Mouse (Mus musculus): ENCODE data around the gene Abhd6. TPM values are rescaled to one million over a fixed set of nuclear protein-coding genes. Genes with fewer than 3 reads are reported as not detected.

Abhd6 gene
- total and polyA plus RNA-seq, 3 experiments = not detected

DNA sequence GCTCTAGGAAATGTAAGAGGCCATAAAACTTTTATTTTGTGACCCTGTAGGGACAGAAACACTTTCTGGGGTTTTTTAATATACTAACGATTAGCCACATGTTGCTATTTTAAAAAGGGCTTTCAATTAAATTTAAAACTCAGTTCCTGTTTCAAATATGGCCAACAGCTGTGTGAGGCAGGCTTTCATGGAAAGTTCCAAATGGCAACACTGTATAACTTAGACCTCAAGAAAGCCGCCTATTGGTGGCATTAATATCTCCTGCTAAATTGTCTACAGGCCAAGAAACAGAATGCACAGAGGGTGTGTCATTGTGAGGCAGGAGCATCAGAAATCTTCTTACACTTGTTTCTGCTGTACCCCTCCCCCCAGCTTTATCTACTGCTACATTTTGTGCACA is 4.8 kb downstream of the Abhd6 start:
- no peak overlapping the region for H3K9ac ChIP-seq (ENCODE audit: control insufficient read depth, low read depth, low read length, poor library complexity, severe bottlenecking)
- H3K79me2 ChIP-seq (ENCODE audit: control insufficient read depth, insufficient read depth, low read length, poor library complexity) = no peaks in the 10 kb centered on the region
- no peak for DNase-seq (ENCODE audit: low read depth, low spot score)
- H3K36me3 ChIP-seq (ENCODE audit: control insufficient read depth in 1 of 2, insufficient read depth in 2 of 2, low read length in 2 of 2) = no peaks in the 10 kb centered on the region
- no peaks in the 10 kb centered on the region for H3K9me3 ChIP-seq (replicated peaks; ENCODE audit: insufficient read depth, low read length)
- TF ChIP-seq UBTF (IDR thresholded peaks at IDR 0.05; ENCODE audit: borderline replicate concordance, insufficient read depth, low read depth, low read length) (no peak), NELFE (IDR thresholded peaks at IDR 0.05; ENCODE audit: low read depth, low read length) (no peak), USF1 (IDR thresholded peaks at IDR 0.05; ENCODE audit: low read depth, low read length) (no peak), TAL1 (IDR thresholded peaks at IDR 0.05; ENCODE audit: low read length) (no peak), MAX (IDR thresholded peaks at IDR 0.05; ENCODE audit: low read length) (no peak), RCOR1 (IDR thresholded peaks at IDR 0.05; ENCODE audit: low read depth, low read length) (no peak), MYB (IDR thresholded peaks at IDR 0.05; ENCODE audit: low read depth, low read length) (no peak), EP300 (IDR thresholded peaks at IDR 0.05; ENCODE audit: low read depth in 1 of 2, low read length in 2 of 2) (no peak), CTCF (IDR thresholded peaks at IDR 0.05 in 2 of 3, conservative IDR thresholded peaks at IDR 0.05 in 1 of 3; ENCODE audit: control insufficient read depth in 1 of 3, insufficient read depth in 1 of 3, low read depth in 2 of 3, low read length in 3 of 3, poor library complexity in 1 of 3, severe bottlenecking in 1 of 3) (no peak), BHLHE40 (IDR thresholded peaks at IDR 0.05; ENCODE audit: borderline replicate concordance, low read depth, low read length) (no peak), NRF1 (IDR thresholded peaks at IDR 0.05; ENCODE audit: insufficient read depth, low read depth, low read length, poor library complexity, severe bottlenecking) (no peak)
- H3K4me1 ChIP-seq (ENCODE audit: control insufficient read depth in 1 of 2, insufficient read depth in 2 of 2, low read length in 2 of 2) = no peaks in the 10 kb centered on the region
- H3K27me3 ChIP-seq (ENCODE audit: control insufficient read depth in 1 of 2, insufficient read depth in 2 of 2, low read length in 2 of 2) = 0 out of 4 replicates have a peak, but pooled peaks cover 0 to 2% of the 10 kb centered on the region in 2 experiments
- no peak overlapping the region for H3K27ac ChIP-seq (ENCODE audit: control insufficient read depth, low read depth, low read length)
- no peak overlapping the region for H3K4me3 ChIP-seq (ENCODE audit: control insufficient read depth in 1 of 2, insufficient read depth in 1 of 2, low read depth in 2 of 2, low read length in 2 of 2)

- Histone ChIP-seq H3K36me3 (ENCODE audit: control insufficient read depth in 1 of 2, insufficient read depth in 2 of 2, low read length in 2 of 2) (no peaks in the 10 kb centered on the region), H3K27ac (ENCODE audit: control insufficient read depth, low read depth, low read length) (no peak overlapping the region), H3K9ac (ENCODE audit: control insufficient read depth, low read depth, low read length, poor library complexity, severe bottlenecking) (no peak overlapping the region), H3K4me3 (ENCODE audit: control insufficient read depth in 1 of 2, insufficient read depth in 1 of 2, low read depth in 2 of 2, low read length in 2 of 2) (no peak overlapping the region), H3K9me3 (replicated peaks; ENCODE audit: insufficient read depth, low read length) (no peaks in the 10 kb centered on the region), H3K4me1 (ENCODE audit: control insufficient read depth in 1 of 2, insufficient read depth in 2 of 2, low read length in 2 of 2) (no peaks in the 10 kb centered on the region), H3K27me3 (ENCODE audit: control insufficient read depth in 1 of 2, insufficient read depth in 2 of 2, low read length in 2 of 2) (0 out of 4 replicates have a peak, but pooled peaks cover 0 to 4% of the 10 kb centered on the region in 2 experiments), H3K79me2 (ENCODE audit: control insufficient read depth, insufficient read depth, low read length, poor library complexity) (no peaks in the 10 kb centered on the region)
- TF ChIP-seq NRF1 (IDR thresholded peaks at IDR 0.05; ENCODE audit: insufficient read depth, low read depth, low read length, poor library complexity, severe bottlenecking) (no peak), MAFK (IDR thresholded peaks at IDR 0.05; ENCODE audit: borderline replicate concordance, low read depth, low read length) (no peak), TBP (IDR thresholded peaks at IDR 0.05; ENCODE audit: low read depth, low read length) (no peak), ZKSCAN1 (IDR thresholded peaks at IDR 0.05; ENCODE audit: low read depth, low read length) (no peak), KAT2A (conservative IDR thresholded peaks at IDR 0.05; ENCODE audit: low read depth, low read length) (no peak), ZC3H11A (IDR thresholded peaks at IDR 0.05; ENCODE audit: low read depth, low read length) (no peak), POLR2AphosphoS5 (IDR thresholded peaks at IDR 0.05; ENCODE audit: borderline replicate concordance, low read depth, low read length) (no peak), UBTF (IDR thresholded peaks at IDR 0.05; ENCODE audit: borderline replicate concordance, insufficient read depth, low read depth, low read length) (no peak), MAZ (IDR thresholded peaks at IDR 0.05; ENCODE audit: low read depth, low read length) (no peak), MXI1 (IDR thresholded peaks at IDR 0.05; ENCODE audit: low read depth, low read length) (no peak), ETS1 (IDR thresholded peaks at IDR 0.05; ENCODE audit: low read depth, low read length) (no peak), RCOR1 (IDR thresholded peaks at IDR 0.05; ENCODE audit: low read depth, low read length) (no peak), GATA1 (IDR thresholded peaks at IDR 0.05; ENCODE audit: low read depth, low read length) (no peak), EP300 (IDR thresholded peaks at IDR 0.05; ENCODE audit: low read depth in 1 of 2, low read length in 2 of 2) (no peak), TAL1 (IDR thresholded peaks at IDR 0.05; ENCODE audit: low read length) (no peak), GABPA (IDR thresholded peaks at IDR 0.05; ENCODE audit: low read depth, low read length) (no peak), USF2 (IDR thresholded peaks at IDR 0.05; ENCODE audit: borderline replicate concordance in 1 of 2, insufficient read depth in 1 of 2, low read depth in 1 of 2, low read length in 2 of 2) (no peak)
- no peak for DNase-seq (ENCODE audit: low read depth, low spot score)
Measured at GRCm38 (mm10) chr14:8007923-8008322, 5.2 kb downstream of the Abhd6 start.
